In the genomic region with DNA sequence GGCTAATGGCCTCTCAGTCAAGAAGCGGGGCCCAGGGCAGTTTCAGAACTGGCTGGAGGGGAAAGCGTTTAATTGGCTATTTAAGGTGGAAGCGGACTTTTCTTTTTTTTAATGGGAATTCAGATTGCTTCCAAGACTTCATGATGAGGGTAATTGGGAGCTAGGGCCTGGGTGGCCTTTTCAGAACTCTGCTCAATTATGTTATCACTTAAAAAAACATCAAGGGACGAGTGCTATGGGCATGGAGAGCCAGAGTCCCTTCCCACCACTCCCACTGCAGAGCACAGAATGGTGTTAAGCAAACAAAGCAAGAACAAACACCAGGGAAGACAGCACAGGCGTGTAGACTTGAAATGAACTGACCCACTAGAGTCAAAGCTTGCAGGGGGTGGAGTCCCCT, we compare ENCODE assay signal across 10 mouse cellular contexts.
A peak's percentile ranks its signal among the peaks of the same experiment; 100 is the strongest.
DNase-seq lines count a peak whose midpoint lies in the region; ATAC-seq and TF ChIP-seq lines count a peak whose summit lies in the region.
"Had no signal": no experiment of that assay in that cellular context is flagged by ENCODE, and none has a peak within 500 bp of the region (broad histone marks: within the 10 kb centered on the region; RNA-seq: fewer than 3 reads in every experiment).

No protein-coding gene starts in this region.

- TF ChIP-seq POLR2A in brain, embryonic 14.5 days (IDR thresholded peaks at IDR 0.05; ENCODE audit: borderline replicate concordance, extremely low read depth, insufficient read depth, insufficient read length, poor library complexity, severe bottlenecking), result no peak

- H3K4me1 ChIP-seq in hindbrain, embryonic 12.5 days, result peaks cover 66% of the 10 kb centered on the region
- 0 out of 2 replicates have a peak, but pooled peaks cover 3% of the 10 kb centered on the region for H3K4me1 ChIP-seq in hindbrain, postnatal 0 days (ENCODE audit: insufficient read depth, low read length)
- H3K4me1 ChIP-seq in intestine, embryonic 15.5 days (replicated peaks), result peaks cover 17% of the 10 kb centered on the region
- H3K4me1 ChIP-seq in lung, postnatal 0 days (ENCODE audit: insufficient read depth, low read depth, low read length), result peaks cover 4% of the 10 kb centered on the region; the same call in 1 of the 2 replicates

- no peaks in the 10 kb centered on the region for H3K27me3 ChIP-seq in hindbrain, embryonic 12.5 days
- no peaks in the 10 kb centered on the region for H3K27me3 ChIP-seq in hindbrain, postnatal 0 days (ENCODE audit: insufficient read depth, low read length)
- no peaks in the 10 kb centered on the region for H3K27me3 ChIP-seq in intestine, embryonic 15.5 days (replicated peaks)
- no peaks in the 10 kb centered on the region for H3K27me3 ChIP-seq in lung, postnatal 0 days (replicated peaks; ENCODE audit: insufficient read depth, low read length)

- no peaks in the 10 kb centered on the region for H3K36me3 ChIP-seq in hindbrain, embryonic 12.5 days
- no peaks in the 10 kb centered on the region for H3K36me3 ChIP-seq in hindbrain, postnatal 0 days (ENCODE audit: insufficient read depth, low read length)
- H3K36me3 ChIP-seq in intestine, embryonic 15.5 days, result no peaks in the 10 kb centered on the region
- no peaks in the 10 kb centered on the region for H3K36me3 ChIP-seq in lung, postnatal 0 days (ENCODE audit: insufficient read depth, low read length)

- peak overlapping the region; percentile 19 for H3K27ac ChIP-seq in hindbrain, embryonic 12.5 days
- H3K27ac ChIP-seq in hindbrain, postnatal 0 days, result no peak overlapping the region
- peak overlapping the region; percentile 54 for H3K27ac ChIP-seq in intestine, embryonic 15.5 days
- H3K27ac ChIP-seq in lung, postnatal 0 days (ENCODE audit: low read length), result no peak overlapping the region
- H3K27ac ChIP-seq: kidney, postnatal 0 days had no signal

- no peak for DNase-seq in hindbrain, postnatal 0 days (ENCODE audit: low spot score)
- DNase-seq in brain, embryonic 14.5 days (ENCODE audit: low read depth), result peak; percentile 90
- DNase-seq in lung, postnatal 0 days (ENCODE audit: low spot score), result peak; percentile 4
- no peak for DNase-seq in left cerebral cortex, adult 11 months (ENCODE audit: low spot score)
- DNase-seq in urinary bladder, postnatal 4 days (ENCODE audit: low spot score in 2 of 2), result no peak
- DNase-seq in layer of hippocampus, adult 11-12 months (ENCODE audit: low spot score), result no peak
- DNase-seq: gastrocnemius, postnatal 36 days had no signal

- TF ChIP-seq EP300 in lung, postnatal 0 days (IDR thresholded peaks at IDR 0.05), result no peak

- ATAC-seq in hindbrain, embryonic 12.5 days (ENCODE audit: low FRiP score), result no peak
- no peak for ATAC-seq in hindbrain, postnatal 0 days
- peak; percentile 58 for ATAC-seq in intestine, embryonic 15.5 days
- ATAC-seq in lung, postnatal 0 days, result peak; percentile 34; the same call in 1 of the 2 replicates

- H3K9ac ChIP-seq in hindbrain, embryonic 12.5 days, result no peak overlapping the region
- H3K9ac ChIP-seq in hindbrain, postnatal 0 days (replicated peaks; ENCODE audit: low read length), result no peak overlapping the region
- H3K9ac ChIP-seq in intestine, embryonic 15.5 days, result no peak overlapping the region
- H3K9ac ChIP-seq in lung, postnatal 0 days (replicated peaks; ENCODE audit: low read depth), result no peak overlapping the region

- no peak overlapping the region for H3K4me3 ChIP-seq in hindbrain, embryonic 12.5 days
- H3K4me3 ChIP-seq in hindbrain, postnatal 0 days (ENCODE audit: low read length), result no peak overlapping the region
- no peak overlapping the region for H3K4me3 ChIP-seq in intestine, embryonic 15.5 days (replicated peaks)
- no peak overlapping the region for H3K4me3 ChIP-seq in lung, postnatal 0 days (ENCODE audit: low read depth, low read length)

- no peak overlapping the region for H3K4me2 ChIP-seq in hindbrain, embryonic 12.5 days (replicated peaks)
- no peak overlapping the region for H3K4me2 ChIP-seq in hindbrain, postnatal 0 days (ENCODE audit: low read depth, low read length)
- H3K4me2 ChIP-seq in intestine, embryonic 15.5 days (replicated peaks), result no peak overlapping the region
- no peak overlapping the region for H3K4me2 ChIP-seq in lung, postnatal 0 days (replicated peaks; ENCODE audit: low read depth, low read length)

- 50% methylated on average over 5 of the region's 5 CpGs for WGBS in hindbrain, embryonic 12.5 days
- 62% methylated on average over 5 of the region's 5 CpGs for WGBS in hindbrain, postnatal 0 days
- WGBS in intestine, embryonic 15.5 days, result 57% methylated on average over 5 of the region's 5 CpGs
- WGBS in lung, postnatal 0 days, result 56% methylated on average over 5 of the region's 5 CpGs

- H3K9me3 ChIP-seq in hindbrain, embryonic 12.5 days (replicated peaks), result no peaks in the 10 kb centered on the region
- H3K9me3 ChIP-seq in hindbrain, postnatal 0 days (ENCODE audit: low read length), result no peaks in the 10 kb centered on the region
- H3K9me3 ChIP-seq in intestine, embryonic 15.5 days, result no peaks in the 10 kb centered on the region
- H3K9me3 ChIP-seq in lung, postnatal 0 days (ENCODE audit: low read length), result no peaks in the 10 kb centered on the region

- no peak for TF ChIP-seq CTCF in hindbrain, postnatal 0 days (IDR thresholded peaks at IDR 0.05; ENCODE audit: low read depth)
- no peak for TF ChIP-seq CTCF in brain, embryonic 14.5 days (IDR thresholded peaks at IDR 0.05; ENCODE audit: borderline replicate concordance, extremely low read depth, insufficient read depth, insufficient read length)
- TF ChIP-seq CTCF in lung, postnatal 0 days (IDR thresholded peaks at IDR 0.05), result no peak

Comparison
In these comparisons a context has a peak if more than half of its experiments do, and no peak if none do; other contexts are left out.
1. H3K27ac ChIP-seq: peak in hindbrain, embryonic 12.5 days (single experiment) and intestine, embryonic 15.5 days (single experiment); none in hindbrain, postnatal 0 days (single experiment) and lung, postnatal 0 days (single experiment).
2. ATAC-seq: peak in intestine, embryonic 15.5 days (single experiment) and lung, postnatal 0 days (single experiment); none in hindbrain, embryonic 12.5 days (single experiment) and hindbrain, postnatal 0 days (single experiment).
3. DNase-seq: peak in brain, embryonic 14.5 days (single experiment) and lung, postnatal 0 days (single experiment); none in hindbrain, postnatal 0 days (single experiment), left cerebral cortex, adult 11 months (single experiment), urinary bladder, postnatal 4 days (0 of 2) and layer of hippocampus, adult 11-12 months (single experiment).